Mouse (Mus musculus): ENCODE results near the gene Cacna1c.

The Cacna1c gene

DNA sequence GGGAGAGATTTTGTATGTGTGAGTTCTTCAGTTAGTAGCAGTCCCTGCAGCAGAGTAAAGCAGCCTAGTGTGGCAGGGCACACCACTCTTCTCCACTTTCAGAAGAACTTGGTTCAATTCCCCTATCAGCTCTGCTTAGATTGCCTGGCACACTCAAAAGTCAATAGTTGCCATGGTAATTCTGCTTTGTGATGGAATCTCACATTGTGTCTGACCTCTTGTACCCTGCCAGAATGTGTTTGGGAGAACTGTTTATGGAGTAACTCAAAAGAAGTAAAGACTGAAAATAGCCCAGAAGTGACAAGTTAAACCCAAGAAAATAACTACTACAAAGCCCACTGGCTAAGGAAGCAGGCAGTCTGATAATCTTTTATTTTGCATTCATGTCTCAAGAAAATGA is 240.4 kb downstream of the Cacna1c start:
- no peak for DNase-seq (ENCODE audit: low read depth)

DNA sequence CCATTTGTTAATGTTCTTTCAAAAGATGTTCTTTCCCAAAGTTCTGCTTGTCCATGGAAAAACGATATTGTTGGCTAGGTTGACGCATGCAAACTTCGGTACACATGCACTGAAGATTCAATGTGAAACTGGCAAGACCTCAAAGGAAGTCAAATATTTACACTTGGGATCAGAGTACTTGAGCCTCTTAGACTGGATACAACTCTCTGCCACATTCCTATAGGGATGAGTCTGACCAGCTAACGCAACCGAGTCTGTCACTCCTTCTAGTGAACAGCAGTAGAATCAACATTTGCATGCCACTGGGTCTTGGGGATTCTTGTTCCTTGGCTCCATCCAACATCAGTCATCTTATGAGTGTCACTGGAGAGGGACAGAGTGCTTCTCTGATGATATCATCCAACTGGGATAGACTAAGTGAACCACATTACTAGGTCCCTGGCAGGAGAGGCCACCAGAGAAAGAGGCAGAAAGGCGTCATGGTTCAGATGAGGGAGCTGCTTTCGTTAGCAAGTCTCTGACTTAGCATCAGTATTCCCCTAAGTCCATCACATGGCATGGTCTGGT is 241.1 kb downstream of the Cacna1c start:
- DNase-seq (ENCODE audit: low read depth): no peak

DNA sequence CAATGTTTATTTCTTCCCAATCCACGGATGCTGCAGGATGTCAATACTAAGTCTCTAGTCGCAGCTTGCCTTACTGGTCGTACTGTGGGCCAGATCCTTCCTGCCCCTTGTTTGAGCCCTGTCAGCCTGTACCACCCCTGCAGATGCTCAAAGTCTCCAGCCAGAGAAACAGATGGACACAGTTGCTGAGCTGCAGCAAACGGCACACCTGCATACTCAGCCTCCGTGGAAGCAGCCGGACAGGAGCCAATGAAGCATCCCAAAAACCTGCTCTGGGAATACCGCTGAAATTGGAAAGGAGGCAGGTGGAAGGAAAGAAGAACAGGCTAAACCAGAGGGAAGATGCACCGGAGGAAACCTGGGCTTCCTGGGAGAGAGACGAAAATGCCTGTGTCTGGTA is 243.8 kb downstream of the Cacna1c start:
- DNase-seq (ENCODE audit: low read depth): no peak

DNA sequence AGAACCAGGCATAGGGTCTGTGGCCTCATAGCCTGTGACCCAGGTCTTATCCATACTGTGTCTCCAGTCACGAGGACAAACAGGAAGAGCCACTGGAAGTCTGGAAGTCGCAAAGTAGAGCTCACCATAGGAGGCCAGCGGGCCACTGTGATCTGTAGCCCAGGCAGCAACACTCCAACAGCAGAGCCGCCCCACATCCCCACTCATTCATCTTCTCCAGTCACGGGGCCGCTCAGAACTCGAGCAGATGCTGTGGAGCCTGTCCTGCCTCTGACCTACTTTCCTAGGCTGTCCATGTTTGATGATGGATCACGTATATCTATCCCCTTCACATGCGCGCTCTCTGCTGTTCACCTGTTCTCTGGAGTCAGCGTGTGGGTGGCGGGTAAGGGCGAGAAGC is 246.0 kb downstream of the Cacna1c start:
- DNase-seq (ENCODE audit: low read depth): no peak

DNA sequence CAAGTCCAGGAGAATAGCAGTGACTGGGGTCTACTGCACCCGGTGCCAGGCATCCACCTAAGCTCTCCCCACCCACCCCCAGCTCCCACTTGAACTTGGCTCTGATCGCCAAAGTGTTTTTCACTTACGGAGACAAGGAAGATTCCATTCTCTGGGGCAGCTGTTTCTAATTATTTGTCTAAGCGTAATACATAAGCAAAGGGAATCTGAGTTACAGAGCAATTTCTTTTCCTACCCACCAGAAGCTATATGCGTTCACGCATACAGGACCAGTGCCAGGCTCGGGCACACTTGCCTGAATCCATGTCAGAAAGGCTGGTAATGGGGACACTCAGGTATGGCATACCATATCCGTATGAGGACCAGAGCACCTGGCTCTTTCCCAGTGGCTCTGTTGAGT is 248.9 kb downstream of the Cacna1c start:
- DNase-seq (ENCODE audit: low read depth): no peak

DNA sequence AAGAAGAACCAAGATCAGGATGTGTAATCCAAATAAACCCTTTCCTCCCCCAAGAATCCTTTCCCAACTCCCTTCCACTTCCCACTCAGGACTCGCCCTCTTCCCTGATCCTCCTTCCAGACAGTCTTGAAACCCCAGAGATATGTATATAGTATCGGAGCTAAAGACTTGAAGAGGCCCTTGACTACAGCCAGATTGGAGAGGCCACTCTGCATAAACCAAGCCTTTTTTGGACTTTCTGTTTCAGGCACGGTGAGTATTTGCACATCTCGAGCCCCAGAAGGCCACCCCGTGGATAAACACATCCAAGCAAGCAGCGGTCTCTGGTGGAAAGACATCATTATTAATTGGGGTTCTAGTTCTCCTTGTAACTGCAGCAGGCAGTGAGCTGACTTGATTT is 249.6 kb downstream of the Cacna1c start:
- DNase-seq (ENCODE audit: low read depth): no peak

DNA sequence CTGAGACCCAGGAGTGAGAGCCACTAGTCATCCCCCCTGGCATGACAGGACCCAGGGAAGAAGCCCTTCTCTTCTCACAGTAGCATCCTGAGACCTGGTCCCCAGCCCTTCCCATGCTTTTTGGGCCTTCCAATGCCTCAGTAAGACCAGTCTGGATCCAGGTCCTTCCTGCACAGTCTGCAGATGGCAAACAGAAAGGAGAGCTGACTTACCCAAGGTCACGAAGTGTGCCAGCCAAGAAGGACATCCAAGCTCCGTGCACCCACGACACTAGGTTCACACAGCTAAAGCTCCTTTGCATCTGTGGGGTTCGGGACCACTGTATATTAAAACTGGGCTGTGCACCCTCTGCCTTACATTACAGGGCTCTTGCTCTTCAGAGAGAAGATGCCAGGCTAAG is 252.1 kb downstream of the Cacna1c start:
- DNase-seq (ENCODE audit: low read depth): no peak

DNA sequence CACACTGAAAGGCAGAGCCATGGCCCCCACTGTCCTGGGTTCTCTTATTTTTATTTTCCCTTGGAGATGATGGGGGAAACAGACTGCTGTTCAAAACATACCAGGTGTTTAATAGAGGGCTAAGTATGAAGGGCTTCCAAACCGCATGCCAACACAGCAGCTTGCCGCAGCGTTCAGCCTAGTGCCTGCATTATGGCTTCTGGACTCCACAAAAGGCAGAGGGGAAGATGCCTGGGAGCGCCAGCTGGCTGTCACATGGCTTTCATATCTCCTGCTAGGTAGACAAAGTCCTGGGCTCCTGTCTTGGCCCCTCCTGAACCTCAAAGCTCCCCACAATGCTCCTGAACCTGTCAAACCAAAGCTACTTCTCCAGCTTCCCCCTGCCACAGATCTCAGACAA is 254.4 kb downstream of the Cacna1c start:
- no peak for DNase-seq (ENCODE audit: low read depth)

DNA sequence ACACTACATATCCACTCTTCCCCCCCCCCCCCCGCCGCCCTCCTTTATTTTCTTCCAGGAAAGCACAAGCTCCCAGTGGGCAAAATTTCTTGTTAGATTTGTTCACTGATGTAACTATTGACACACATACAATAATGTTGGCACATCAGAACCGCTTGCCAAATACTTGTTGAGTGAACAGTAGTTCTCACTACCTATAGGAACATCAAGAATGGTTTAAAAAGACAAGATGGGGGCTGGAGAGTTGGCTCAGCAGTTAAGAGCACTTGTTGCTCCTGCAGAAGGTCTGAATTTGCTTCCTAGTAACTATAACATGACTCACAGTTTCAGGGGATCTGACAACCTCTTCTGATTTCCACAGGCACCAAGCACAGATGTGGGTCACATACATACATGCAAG is 255.2 kb downstream of the Cacna1c start:
- no peak for DNase-seq (ENCODE audit: low read depth)

DNA sequence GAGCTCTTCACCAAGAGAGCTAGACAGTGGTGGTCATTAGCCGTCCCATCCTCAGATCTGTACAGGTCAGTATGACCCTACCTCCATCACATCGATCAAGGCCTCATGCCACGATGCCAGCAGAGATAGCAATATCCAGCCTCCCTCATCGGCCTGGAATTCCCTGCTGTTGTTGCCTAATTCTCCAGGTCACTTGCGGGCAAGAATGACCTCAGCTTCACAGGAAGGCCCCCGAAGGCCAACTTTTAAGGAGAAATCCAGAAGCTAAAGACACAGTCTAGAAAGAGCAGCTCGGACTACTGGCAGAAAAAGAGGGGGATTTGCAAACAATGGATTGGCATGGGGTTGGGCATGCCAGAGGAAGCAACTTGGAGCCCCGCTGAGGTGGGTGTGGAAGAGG is 256.6 kb downstream of the Cacna1c start:
- no peak for DNase-seq (ENCODE audit: low read depth)

DNA sequence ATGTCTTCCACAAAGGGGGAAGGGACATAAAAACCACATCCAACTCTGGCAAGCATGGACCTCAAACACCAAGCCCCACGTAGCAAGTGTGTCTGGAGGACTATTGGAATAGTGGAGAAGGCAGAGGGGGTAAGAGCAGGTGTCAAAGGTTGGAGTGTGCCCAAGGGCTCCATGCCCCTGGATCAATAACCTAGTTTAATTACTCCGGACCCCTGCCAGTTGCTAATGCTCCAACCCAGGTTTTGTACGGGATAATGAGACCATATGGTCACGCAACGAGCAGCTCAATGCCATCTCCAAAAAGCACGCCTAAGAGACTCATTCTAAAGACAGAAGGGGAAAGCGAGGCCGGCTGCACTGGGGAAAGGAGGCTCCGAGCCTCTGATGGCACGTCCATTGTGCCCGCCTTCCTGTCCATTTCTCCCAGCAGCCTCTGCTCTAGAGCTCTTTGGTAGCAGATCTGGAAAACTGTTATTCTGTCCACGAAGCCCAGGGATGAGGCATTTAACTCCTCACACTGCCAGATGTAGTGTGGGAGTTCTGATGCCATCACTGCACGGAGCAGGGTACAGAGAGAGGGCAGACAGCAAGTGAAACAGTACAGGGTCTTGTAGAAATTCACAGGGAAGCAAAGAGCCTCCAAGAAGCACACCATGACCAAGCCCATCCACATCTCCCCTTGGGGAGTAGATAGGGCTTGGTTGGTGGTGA is 257.7 kb downstream of the Cacna1c start:
- no peak for DNase-seq (ENCODE audit: low read depth)

DNA sequence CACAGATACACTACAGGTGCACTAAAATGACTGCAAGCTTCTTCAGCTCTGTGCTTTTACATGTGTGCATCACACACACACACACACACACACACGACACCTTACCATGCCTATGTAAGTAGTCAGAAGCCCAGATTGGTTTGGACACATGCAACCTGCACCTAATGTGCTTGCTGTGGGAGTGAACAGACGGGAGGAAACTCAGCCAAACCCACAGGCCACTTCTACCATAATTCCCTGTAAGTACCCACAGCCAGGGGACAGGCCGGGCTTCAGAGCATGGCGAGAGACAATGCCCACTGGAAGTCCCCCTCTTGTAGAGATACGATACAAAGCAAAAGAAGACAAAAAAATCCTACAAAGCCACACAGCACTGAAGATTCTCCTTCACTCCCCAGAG is 258.7 kb downstream of the Cacna1c start:
- DNase-seq (ENCODE audit: low read depth): no peak

DNA sequence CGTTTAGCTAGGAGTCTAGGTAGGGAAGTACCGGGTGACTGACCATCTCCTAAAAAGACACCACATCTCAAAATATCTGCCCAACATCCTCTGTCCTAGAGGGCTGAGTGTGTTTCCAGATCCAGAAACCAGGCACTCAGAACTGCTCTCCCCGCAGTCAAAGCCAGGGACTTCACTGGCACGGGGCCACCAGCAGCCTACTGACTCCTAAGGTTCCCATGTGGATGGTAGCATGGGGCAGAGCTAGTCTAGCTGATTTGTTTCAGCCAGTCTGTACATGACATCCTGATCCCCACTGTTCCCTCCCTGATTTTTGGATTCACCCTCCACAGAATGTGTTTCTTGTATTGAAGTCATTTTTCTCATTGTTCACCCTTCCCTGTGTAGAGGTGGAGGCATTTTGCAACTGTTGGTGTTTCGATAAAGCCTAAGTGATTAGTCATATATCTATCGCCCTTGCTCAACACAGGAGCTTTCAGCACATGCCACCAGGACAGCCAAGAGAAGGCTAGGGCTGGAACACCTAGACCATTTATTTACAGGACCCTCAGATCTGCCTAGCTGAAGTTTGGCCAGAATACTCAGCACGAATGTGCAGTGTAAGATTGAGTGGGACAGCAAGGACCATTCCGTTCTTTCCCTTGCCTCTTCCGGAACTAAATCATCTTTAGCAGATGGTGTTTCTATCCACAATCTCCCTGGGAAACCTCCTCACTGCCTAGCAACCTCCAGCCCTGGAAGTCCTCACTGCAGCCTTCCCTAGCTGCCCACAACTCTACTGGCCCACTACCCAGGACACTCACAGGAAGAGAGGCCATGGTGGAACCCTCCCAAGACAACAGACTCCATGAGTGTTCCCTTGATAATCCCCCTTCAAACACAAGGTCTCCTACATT is 260.4 kb downstream of the Cacna1c start:
- DNase-seq (ENCODE audit: low read depth): no peak

DNA sequence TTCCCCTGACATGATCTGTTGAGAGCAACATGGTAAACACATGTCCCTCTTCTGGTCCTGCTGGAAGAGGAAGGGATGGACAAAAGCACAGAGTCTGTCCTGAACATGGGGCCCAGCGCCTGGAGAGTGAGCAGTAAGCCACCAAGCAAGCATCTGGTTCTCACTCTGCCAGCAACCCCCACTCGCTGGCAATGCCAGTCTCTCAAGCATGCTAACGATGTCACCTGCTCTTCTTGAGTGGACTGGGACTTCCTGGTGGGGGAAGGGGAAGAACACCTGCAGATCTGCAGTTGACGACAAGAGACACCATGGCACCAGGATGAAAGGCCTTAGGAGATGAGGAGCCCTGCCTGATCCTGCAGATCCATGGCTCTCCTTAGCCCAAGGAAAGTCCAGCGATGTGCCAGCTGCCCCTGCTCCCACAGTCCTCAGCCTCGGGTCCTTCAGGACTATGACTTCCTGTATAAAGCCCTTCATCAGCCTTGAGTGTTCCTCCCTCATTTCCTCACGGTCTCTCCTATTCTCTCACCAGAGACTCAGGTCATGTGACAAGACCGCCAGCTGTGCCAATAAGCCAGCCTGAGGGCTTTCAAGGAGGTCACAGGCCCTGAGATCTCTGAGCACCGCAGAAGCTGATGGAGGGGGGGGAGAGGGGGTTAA is 261.8 kb downstream of the Cacna1c start:
- DNase-seq (ENCODE audit: low read depth): no peak

DNA sequence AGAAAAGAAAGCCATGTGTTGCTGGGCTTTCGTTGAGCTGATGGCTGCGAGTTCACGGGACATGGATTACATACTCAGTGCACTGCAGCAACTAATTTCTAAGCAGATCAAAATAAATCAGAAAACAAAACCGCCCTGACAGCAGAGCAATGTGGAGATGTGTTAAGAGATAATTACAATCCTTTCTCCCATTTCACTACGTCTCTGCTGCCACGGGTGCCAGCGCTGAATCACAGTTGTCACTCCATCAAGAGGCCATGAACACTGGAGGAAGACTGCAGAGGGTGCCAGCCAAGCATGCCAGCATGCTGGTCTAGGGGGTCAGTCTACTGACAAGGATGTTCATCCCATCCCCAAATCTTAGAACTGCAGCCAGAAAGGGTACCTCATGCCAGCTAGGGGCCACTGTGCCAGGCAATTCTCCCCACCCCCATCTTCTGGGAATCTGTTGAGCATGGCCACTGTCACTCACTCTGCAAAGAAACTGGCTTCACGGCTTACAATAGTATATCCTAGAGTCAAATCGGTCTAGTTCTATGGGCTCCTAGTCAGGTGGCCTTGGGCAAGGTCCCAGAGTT is 263.1 kb downstream of the Cacna1c start:
- DNase-seq (ENCODE audit: low read depth): no peak

DNA sequence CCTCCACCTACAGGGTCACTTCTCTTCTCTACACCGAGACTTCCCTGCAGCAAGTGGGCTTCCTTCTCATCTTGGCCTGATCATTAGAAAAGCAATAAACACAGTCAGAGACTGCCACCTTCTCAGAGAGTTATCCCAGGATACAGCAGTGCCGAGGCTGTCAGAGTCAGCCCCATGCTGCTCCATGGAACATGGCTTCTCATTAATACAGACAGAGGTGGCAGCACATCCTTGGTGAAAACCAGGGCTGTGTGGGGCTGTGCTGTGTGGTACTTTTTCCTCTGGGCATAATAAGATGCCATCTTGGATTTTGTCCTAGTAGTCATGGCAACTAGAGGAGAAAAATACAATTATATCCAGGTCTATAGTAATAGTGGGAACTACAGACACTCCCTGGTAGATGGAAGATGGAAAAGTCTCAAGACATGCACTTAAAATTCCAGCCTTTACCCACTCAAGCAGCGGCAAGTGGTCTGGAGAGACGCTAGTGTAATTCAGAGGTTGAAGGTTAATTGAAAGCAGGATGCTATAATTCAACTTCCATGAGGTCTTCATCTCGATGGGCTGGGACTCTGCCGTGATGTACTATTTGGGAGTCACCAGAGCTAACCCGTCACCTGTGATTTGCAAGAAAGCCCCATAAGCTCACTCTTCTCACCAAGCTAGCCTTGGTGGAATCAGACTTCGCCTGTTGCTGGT is 264.1 kb downstream of the Cacna1c start:
- DNase-seq (ENCODE audit: low read depth): no peak

DNA sequence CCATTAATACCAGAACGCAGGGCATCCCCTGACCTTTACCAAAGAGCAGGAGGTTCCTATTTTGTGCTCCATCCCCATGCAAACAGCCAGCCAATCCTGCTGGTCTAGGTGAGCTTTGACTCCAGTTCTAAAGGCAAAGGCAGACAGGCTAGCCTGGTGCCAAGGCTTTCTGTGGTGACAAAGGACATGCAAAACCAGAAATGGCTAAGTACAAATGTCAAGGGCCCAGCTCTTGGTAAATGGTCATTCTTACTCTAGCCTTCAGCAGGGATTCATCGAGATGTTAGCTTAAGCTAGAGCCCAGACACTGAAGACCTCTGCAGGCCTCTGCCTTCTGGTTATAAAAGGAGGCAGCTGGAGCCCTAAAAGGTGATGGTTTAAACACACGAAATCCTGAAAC is 269.5 kb downstream of the Cacna1c start:
- DNase-seq (ENCODE audit: low read depth): no peak

DNA sequence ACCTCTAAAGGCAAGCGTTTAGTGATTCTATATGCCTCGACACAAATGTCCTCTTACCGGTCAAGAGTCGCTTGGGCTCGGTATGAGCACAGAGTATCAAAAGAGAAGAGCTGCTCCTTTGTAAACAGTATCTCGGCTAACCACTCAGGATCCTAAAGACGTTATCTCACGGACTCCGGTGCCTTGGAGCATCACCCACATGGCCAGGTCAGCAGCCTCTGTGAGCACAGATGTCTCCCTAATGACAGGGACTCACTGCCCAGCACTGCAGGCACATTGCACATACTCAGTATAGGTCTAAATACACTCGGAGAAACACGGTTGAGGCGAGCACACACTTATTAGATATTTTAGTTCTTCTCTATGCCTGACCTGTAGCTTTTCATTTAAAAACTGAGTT is 271.8 kb downstream of the Cacna1c start:
- no peak for DNase-seq (ENCODE audit: low read depth)

DNA sequence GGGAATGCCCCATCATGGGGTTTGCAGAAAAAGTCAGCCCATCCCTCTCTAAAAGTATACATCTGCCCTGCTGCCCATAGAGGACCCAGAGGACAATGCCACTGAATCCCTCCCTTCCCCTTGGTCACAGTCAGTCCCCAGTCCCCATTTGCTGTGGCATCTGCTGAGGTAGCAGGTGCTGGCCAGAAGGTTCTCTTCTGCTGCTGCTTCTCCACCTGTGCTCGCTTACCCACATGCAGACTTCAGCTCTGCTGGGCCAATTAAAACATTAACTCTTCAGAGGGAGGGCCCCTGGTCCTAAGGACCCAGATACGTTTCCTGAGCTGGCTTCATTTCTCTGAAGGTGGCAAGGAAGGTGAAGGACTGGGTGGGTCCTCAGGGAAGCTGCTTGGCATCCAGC is 272.3 kb downstream of the Cacna1c start:
- DNase-seq (ENCODE audit: low read depth): no peak

DNA sequence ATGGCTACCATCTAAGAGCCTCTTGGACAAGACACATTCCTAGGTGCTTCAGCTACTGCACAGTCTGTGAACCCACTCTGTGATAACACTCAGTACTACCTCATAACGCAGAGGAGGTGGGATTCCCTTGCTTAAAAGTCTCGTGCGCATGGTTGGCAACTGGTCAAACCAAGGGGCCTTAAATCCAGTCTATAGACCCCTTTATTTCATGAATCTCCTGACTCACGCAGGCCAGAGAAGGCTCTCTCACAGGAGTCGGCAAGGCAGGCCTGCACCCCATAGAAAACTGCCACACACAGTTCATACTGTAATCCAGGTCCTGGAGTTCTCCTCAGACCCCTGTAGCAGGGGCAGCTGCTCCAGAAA is 273.0 kb downstream of the Cacna1c start:
- no peak for DNase-seq (ENCODE audit: low read depth)

DNA sequence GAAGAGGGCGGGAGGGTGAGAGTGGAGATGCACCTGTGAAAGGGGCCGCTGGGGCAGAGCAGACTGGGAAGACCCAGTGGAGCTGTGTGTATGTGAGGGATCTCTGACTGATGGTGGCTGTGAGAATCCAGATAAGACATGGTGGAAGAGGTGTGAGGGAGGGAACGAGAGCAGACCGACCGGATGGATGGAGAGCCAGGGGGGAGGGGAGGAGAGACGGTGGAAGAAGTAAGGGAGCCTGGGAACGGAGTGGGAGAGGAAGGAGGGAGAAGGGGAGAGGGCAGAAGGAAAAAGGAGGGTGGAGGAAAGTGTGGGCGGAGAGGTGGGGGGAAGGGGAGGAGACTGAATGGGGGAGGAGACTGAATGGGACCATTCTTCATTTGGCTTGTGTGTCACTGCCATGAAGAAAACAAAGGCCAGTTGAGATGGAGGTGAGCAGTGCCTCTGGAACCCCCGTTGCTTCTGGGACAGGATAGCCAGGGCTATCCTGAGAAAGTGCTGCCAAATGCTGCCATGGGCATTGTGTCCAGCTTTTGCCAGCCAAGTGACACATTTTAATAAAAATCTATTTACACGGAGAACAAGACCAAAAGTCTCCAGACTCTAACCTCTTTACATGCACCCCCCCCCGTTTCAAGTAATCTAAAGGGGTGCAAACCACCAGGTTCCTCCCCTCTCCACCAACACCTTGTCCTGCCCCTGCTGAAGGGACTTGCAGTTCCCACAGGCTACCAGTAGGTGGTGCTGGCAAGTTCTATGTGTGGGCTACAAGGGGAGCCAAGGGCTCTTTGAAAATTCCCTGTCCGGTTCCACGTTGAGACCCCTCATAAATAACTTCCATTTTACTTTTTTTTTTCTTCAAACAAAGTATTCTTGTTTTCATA is 273.6 kb downstream of the Cacna1c start:
- DNase-seq (ENCODE audit: low read depth): peak; percentile 67

All from induced T-regulatory cell, adult 2 months (primary cell).